Mouse (Mus musculus): ENCODE data around the gene Gm4567. TPM values are rescaled to one million over a fixed set of nuclear protein-coding genes. Genes with fewer than 3 reads are reported as not detected.
"Not testable (repeated sequence)": the region's sequence is repeated elsewhere in the genome, so short reads cannot be mapped to it uniquely, and the experiment has no call there.

Gm4567 gene
- not detected for polyA plus RNA-seq (2017; shearing (Covaris generic))

DNA sequence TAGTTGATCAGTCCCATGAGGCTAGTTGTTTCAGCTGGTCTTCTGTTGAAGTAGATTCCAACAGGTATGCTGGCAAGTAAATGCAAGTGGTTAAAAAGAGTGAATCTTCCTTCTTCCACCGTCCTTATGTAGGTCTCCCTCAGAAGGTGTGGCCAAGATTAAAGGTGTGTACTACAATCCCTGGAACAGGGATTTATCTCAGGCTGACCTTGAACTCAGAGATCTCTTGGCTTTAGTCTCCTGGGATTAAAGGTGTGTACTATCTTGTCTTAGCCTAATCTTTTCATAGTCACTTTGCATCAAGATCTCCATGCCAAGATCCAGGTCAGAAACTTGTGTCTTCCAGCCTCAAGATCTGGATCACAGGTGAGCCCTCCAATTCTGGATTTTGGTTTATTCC, at the start of gene Gm4567:
Gene Gm4567 (minus strand): TSS at position 101 of the 400 bp plus-strand sequence.
- ATAC-seq = not testable (repeated sequence)

DNA sequence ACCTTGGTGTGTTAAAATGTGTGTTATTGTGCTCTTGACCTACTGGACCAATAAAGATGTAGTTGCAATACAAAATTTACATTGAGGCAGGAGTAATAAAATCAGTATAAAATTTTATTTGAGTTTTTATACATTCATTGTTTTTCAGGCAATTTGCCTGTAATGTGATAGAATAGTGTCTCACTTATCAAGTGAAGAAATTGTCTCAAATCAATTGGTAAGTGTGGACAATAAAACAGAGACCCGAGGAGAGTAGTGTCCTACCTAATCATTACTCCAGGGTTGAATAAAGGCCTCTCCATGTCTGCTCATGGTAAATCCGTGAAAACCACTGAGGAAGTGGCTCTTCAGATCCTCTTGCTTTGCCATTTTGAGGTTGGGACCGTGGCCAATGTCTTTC, 41.9 kb upstream of the Gm4567 start, which contains the start of gene Vmn1r157:
Gene Vmn1r157 (plus strand): TSS at position 301 of the 400 bp plus-strand sequence.
- ATAC-seq = not testable (repeated sequence)

- not testable (repeated sequence) for ATAC-seq
Observed at GRCm38 (mm10) chr7:22692217-22692616, 27.3 kb downstream of the Gm4567 start, which contains the start of gene Gm8693. Gm8693 (minus strand) TSS chr7:22692317.

Other genes starting within 250 kb of the Gm4567 start
- gene Vmn1r151, start 220.0 kb downstream of the Gm4567 start, polyA plus RNA-seq (2017; shearing (Covaris generic)) = not detected
- gene Vmn1r152, start 196.7 kb downstream of the Gm4567 start, polyA plus RNA-seq (2017; shearing (Covaris generic)) = not detected
- gene Gm8677, start 184.8 kb downstream of the Gm4567 start, polyA plus RNA-seq (2017; shearing (Covaris generic)) = not detected
- gene Gm4201, start 154.4 kb downstream of the Gm4567 start, polyA plus RNA-seq (2017; shearing (Covaris generic)) = not detected
- gene Gm4565, start 131.6 kb downstream of the Gm4567 start, polyA plus RNA-seq (2017; shearing (Covaris generic)) = not detected
- gene Vmn1r155, start 61.7 kb downstream of the Gm4567 start, polyA plus RNA-seq (2017; shearing (Covaris generic)) = not detected
- not detected for gene Gm8693, start 27.4 kb downstream of the Gm4567 start, polyA plus RNA-seq (2017; shearing (Covaris generic))
- not detected for gene Vmn1r157, start 42.0 kb upstream of the Gm4567 start, polyA plus RNA-seq (2017; shearing (Covaris generic))
- not detected for gene Vmn1r158, start 71.1 kb upstream of the Gm4567 start, polyA plus RNA-seq (2017; shearing (Covaris generic))
- not detected for gene Vmn1r159, start 123.9 kb upstream of the Gm4567 start, polyA plus RNA-seq (2017; shearing (Covaris generic))
- not detected for gene Vmn1r160, start 151.5 kb upstream of the Gm4567 start, polyA plus RNA-seq (2017; shearing (Covaris generic))

All from CD4-positive, CD25-positive, alpha-beta regulatory T cell, adult 4 months (primary cell).